Mouse (Mus musculus): ENCODE results near the gene Wee2.

The Wee2 gene

GRCm38 (mm10) chr6:40432346-40433275 is 6.3 kb upstream of the Wee2 start:
- in situ Hi-C loops (cut with MboI; ENCODE audit: low pct_unique_long_range_greater_than_20kb in 1 of 2, low sequenced_read_pairs in 2 of 2, unreplicated experiment in 1 of 2): no loop called here

GRCm38 (mm10) chr6:40434697-40435096 is 4.2 kb upstream of the Wee2 start:
- in situ Hi-C loops (cut with MboI; ENCODE audit: low pct_unique_long_range_greater_than_20kb in 1 of 2, low sequenced_read_pairs in 2 of 2, unreplicated experiment in 1 of 2): no loop called here

- in situ Hi-C loops (cut with MboI; ENCODE audit: low pct_unique_long_range_greater_than_20kb in 1 of 2, low sequenced_read_pairs in 2 of 2, unreplicated experiment in 1 of 2): no loop called here
Observed at GRCm38 (mm10) chr6:40435151-40436046, 3.5 kb upstream of the Wee2 start.

- in situ Hi-C loops (cut with MboI; ENCODE audit: low pct_unique_long_range_greater_than_20kb in 1 of 2, low sequenced_read_pairs in 2 of 2, unreplicated experiment in 1 of 2): no loop called here
Observed at GRCm38 (mm10) chr6:40436047-40436483, 2.8 kb upstream of the Wee2 start, which contains the start of gene E330009J07Rik. Gene E330009J07Rik, minus strand, starts transcription at chr6:40436135.

- in situ Hi-C loops (cut with MboI; ENCODE audit: low pct_unique_long_range_greater_than_20kb in 1 of 2, low sequenced_read_pairs in 2 of 2, unreplicated experiment in 1 of 2): no loop called here
Observed at GRCm38 (mm10) chr6:40439731-40440130, 843 bp downstream of the Wee2 start.

- in situ Hi-C loops (cut with MboI; ENCODE audit: low pct_unique_long_range_greater_than_20kb in 1 of 2, low sequenced_read_pairs in 2 of 2, unreplicated experiment in 1 of 2): no loop called here
Observed at GRCm38 (mm10) chr6:40441276-40441675, 2.4 kb downstream of the Wee2 start.

- in situ Hi-C loops (cut with MboI; ENCODE audit: low pct_unique_long_range_greater_than_20kb in 1 of 2, low sequenced_read_pairs in 2 of 2, unreplicated experiment in 1 of 2): no loop called here
Observed at GRCm38 (mm10) chr6:40441755-40442154, 2.9 kb downstream of the Wee2 start.

GRCm38 (mm10) chr6:40443281-40443928 is 4.5 kb downstream of the Wee2 start:
- in situ Hi-C loops (cut with MboI; ENCODE audit: low pct_unique_long_range_greater_than_20kb in 1 of 2, low sequenced_read_pairs in 2 of 2, unreplicated experiment in 1 of 2): no loop called here

- in situ Hi-C loops (cut with MboI; ENCODE audit: low pct_unique_long_range_greater_than_20kb in 1 of 2, low sequenced_read_pairs in 2 of 2, unreplicated experiment in 1 of 2): no loop called here
Observed at GRCm38 (mm10) chr6:40448626-40449025, 9.7 kb downstream of the Wee2 start.

GRCm38 (mm10) chr6:40454436-40455041 is 15.7 kb downstream of the Wee2 start:
- in situ Hi-C loops (cut with MboI; ENCODE audit: low pct_unique_long_range_greater_than_20kb in 1 of 2, low sequenced_read_pairs in 2 of 2, unreplicated experiment in 1 of 2): no loop called here

GRCm38 (mm10) chr6:40465710-40466109 is 26.8 kb downstream of the Wee2 start:
- in situ Hi-C loops (cut with MboI; ENCODE audit: low pct_unique_long_range_greater_than_20kb in 1 of 2, low sequenced_read_pairs in 2 of 2, unreplicated experiment in 1 of 2): no loop called here

- in situ Hi-C loops (cut with MboI; ENCODE audit: low pct_unique_long_range_greater_than_20kb in 1 of 2, low sequenced_read_pairs in 2 of 2, unreplicated experiment in 1 of 2): no loop called here
Observed at GRCm38 (mm10) chr6:40470916-40471719, 32.2 kb downstream of the Wee2 start, which contains the start of gene Ssbp1. Gene Ssbp1, plus strand, starts transcription at chr6:40471352.

- in situ Hi-C loops (cut with MboI; ENCODE audit: low pct_unique_long_range_greater_than_20kb in 1 of 2, low sequenced_read_pairs in 2 of 2, unreplicated experiment in 1 of 2): no loop called here
Observed at GRCm38 (mm10) chr6:40471720-40472010, 32.8 kb downstream of the Wee2 start.

GRCm38 (mm10) chr6:40476132-40476531 is 37.2 kb downstream of the Wee2 start:
- in situ Hi-C loops (cut with MboI; ENCODE audit: low pct_unique_long_range_greater_than_20kb in 1 of 2, low sequenced_read_pairs in 2 of 2, unreplicated experiment in 1 of 2): loop anchor here in 1 of 2 experiments (25.0 kb wide), 1 partner anchor 211 kb away; no protein-coding TSS in a partner anchor

- in situ Hi-C loops (cut with MboI; ENCODE audit: low pct_unique_long_range_greater_than_20kb in 1 of 2, low sequenced_read_pairs in 2 of 2, unreplicated experiment in 1 of 2): loop anchor here in 1 of 2 experiments (25.0 kb wide), 1 partner anchor 208 kb away; no protein-coding TSS in a partner anchor
Observed at GRCm38 (mm10) chr6:40479705-40480104, 40.8 kb downstream of the Wee2 start.

GRCm38 (mm10) chr6:40482318-40482717 is 43.4 kb downstream of the Wee2 start:
- in situ Hi-C loops (cut with MboI; ENCODE audit: low pct_unique_long_range_greater_than_20kb in 1 of 2, low sequenced_read_pairs in 2 of 2, unreplicated experiment in 1 of 2): loop anchor here in 1 of 2 experiments (25.0 kb wide), 1 partner anchor 205 kb away; no protein-coding TSS in a partner anchor

GRCm38 (mm10) chr6:40490933-40491332 is 52.0 kb downstream of the Wee2 start, which contains the start of gene Tas2r137:
Gene Tas2r137, plus strand, starts transcription at chr6:40491233.
- in situ Hi-C loops (cut with MboI; ENCODE audit: low pct_unique_long_range_greater_than_20kb in 1 of 2, low sequenced_read_pairs in 2 of 2, unreplicated experiment in 1 of 2): loop anchor here in 1 of 2 experiments (25.0 kb wide), 1 partner anchor 196 kb away; no protein-coding TSS in a partner anchor
